Comparison of ENCODE assay signal across 8 mouse cellular contexts in the genomic region with DNA sequence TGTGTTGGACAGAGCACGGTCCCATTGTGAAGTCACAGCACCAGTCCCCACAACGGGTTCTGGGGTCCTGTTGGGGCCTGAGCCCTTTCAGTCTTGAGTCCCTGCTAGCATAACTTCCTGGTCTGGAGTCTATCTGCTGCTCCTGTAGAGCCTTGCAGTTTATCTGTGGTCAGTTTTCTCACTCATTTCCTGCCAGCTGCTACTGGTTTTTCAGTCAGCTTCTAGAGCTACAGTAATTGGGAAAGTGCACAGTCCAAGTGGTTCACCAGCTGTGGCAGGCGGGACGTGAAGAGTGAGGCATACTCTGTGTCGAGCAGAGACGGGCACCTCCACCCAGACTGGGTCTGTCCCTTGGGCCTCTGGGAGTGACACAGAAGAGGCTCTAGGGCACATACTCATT.
DNase-seq lines count a peak whose midpoint lies in the region; ATAC-seq lines count a peak whose summit lies in the region.

No protein-coding gene starts in this region.

- no peaks in the 10 kb centered on the region for H3K9me3 ChIP-seq in limb, embryonic 11.5 days (ENCODE audit: control insufficient read depth, low read length)
- H3K9me3 ChIP-seq in stomach, embryonic 15.5 days: no peaks in the 10 kb centered on the region
- H3K9me3 ChIP-seq in forebrain, embryonic 16.5 days (ENCODE audit: control insufficient read depth, low read length): no peaks in the 10 kb centered on the region

- H3K36me3 ChIP-seq in limb, embryonic 11.5 days (ENCODE audit: control insufficient read depth, insufficient read depth, low read length): no peaks in the 10 kb centered on the region
- no peaks in the 10 kb centered on the region for H3K36me3 ChIP-seq in stomach, embryonic 15.5 days
- H3K36me3 ChIP-seq in forebrain, embryonic 16.5 days (ENCODE audit: control insufficient read depth, insufficient read depth): no peaks in the 10 kb centered on the region

- H3K27me3 ChIP-seq in limb, embryonic 11.5 days (ENCODE audit: control insufficient read depth, insufficient read depth, low read length): no peaks in the 10 kb centered on the region
- no peaks in the 10 kb centered on the region for H3K27me3 ChIP-seq in stomach, embryonic 15.5 days (replicated peaks)
- no peaks in the 10 kb centered on the region for H3K27me3 ChIP-seq in forebrain, embryonic 16.5 days (replicated peaks; ENCODE audit: control insufficient read depth, insufficient read depth, low read length)

- intact Hi-C loops in left cerebral cortex, postnatal 4 days (cut with DNase I): no loop called here

- H3K4me3 ChIP-seq in limb, embryonic 11.5 days (ENCODE audit: low read depth, low read length): no peak overlapping the region
- H3K4me3 ChIP-seq in stomach, embryonic 15.5 days (replicated peaks): no peak overlapping the region
- no peak overlapping the region for H3K4me3 ChIP-seq in forebrain, embryonic 16.5 days (replicated peaks; ENCODE audit: low read length)

- no peak overlapping the region for H3K27ac ChIP-seq in limb, embryonic 11.5 days (replicated peaks; ENCODE audit: low read depth, low read length)
- H3K27ac ChIP-seq in stomach, embryonic 15.5 days: peak overlapping the region; percentile 66
- no peak overlapping the region for H3K27ac ChIP-seq in forebrain, embryonic 16.5 days (ENCODE audit: low read length)

- 50% methylated on average over 6 of the region's 6 CpGs for WGBS in limb, embryonic 11.5 days
- WGBS in stomach, embryonic 15.5 days: 47% methylated on average over 6 of the region's 6 CpGs
- WGBS in forebrain, embryonic 16.5 days: 78% methylated on average over 6 of the region's 6 CpGs

- H3K4me1 ChIP-seq in limb, embryonic 11.5 days (ENCODE audit: control insufficient read depth, insufficient read depth, low read length): peaks cover 15% of the 10 kb centered on the region; the same call in 1 of the 2 replicates
- peaks cover 16% of the 10 kb centered on the region; the same call in 1 of the 2 replicates for H3K4me1 ChIP-seq in stomach, embryonic 15.5 days
- H3K4me1 ChIP-seq in forebrain, embryonic 16.5 days (replicated peaks; ENCODE audit: control insufficient read depth, insufficient read depth, low read length): peaks cover 6% of the 10 kb centered on the region

- H3K9ac ChIP-seq in limb, embryonic 11.5 days (ENCODE audit: low read length): no peak overlapping the region
- no peak overlapping the region for H3K9ac ChIP-seq in stomach, embryonic 15.5 days
- H3K9ac ChIP-seq in forebrain, embryonic 16.5 days (replicated peaks; ENCODE audit: low read depth, low read length): no peak overlapping the region

- DNase-seq in spleen, postnatal 36 days (ENCODE audit: low spot score in 2 of 2): peak; percentile 60 to 62
- no peak for DNase-seq in spleen, adult 12 weeks (ENCODE audit: low spot score)
- DNase-seq in heart, adult 18-20 months: peak; percentile 50 to 78
- DNase-seq in limb, embryonic 11.5 days (ENCODE audit: low spot score): peak; percentile 62
- DNase-seq in right cerebral cortex, postnatal 4 days: no peak
- DNase-seq in left cerebral cortex, postnatal 4 days: no peak

- no peak overlapping the region for H3K4me2 ChIP-seq in limb, embryonic 11.5 days (ENCODE audit: low read depth, severe bottlenecking)
- H3K4me2 ChIP-seq in stomach, embryonic 15.5 days: no peak overlapping the region
- no peak overlapping the region for H3K4me2 ChIP-seq in forebrain, embryonic 16.5 days (ENCODE audit: low read length)

- no peak for ATAC-seq in limb, embryonic 11.5 days (ENCODE audit: insufficient number of reproducible peaks, low FRiP score, low TSS enrichment, low read depth)
- ATAC-seq in stomach, embryonic 15.5 days (ENCODE audit: insufficient read depth, low FRiP score, low read depth): peak; percentile 81; the same call in 1 of the 2 replicates
- no peak for ATAC-seq in forebrain, embryonic 16.5 days

Comparison
In these comparisons a context has a peak if more than half of its experiments do, and no peak if none do; other contexts are left out.
1. DNase-seq: peak in spleen, postnatal 36 days (2 of 2), heart, adult 18-20 months (2 of 2) and limb, embryonic 11.5 days (single experiment); none in spleen, adult 12 weeks (single experiment), right cerebral cortex, postnatal 4 days (single experiment) and left cerebral cortex, postnatal 4 days (single experiment).